Mouse (Mus musculus): ENCODE results near the gene Ackr1.
"Not testable (repeated sequence)": the region's sequence is repeated elsewhere in the genome, so short reads cannot be mapped to it uniquely, and the experiment has no call there.

Ackr1 gene

GRCm38 (mm10) chr1:173323839-173324585 is 9.5 kb downstream of the Ackr1 start:
- CTCF ChIA-PET: interaction anchor here (0.5 to 1.8 kb wide), 20 partner anchors 10 to 795 kb away, joined by 3 to 16 read pairs (median 4); no protein-coding TSS in a partner anchor
- POLR2A ChIA-PET: interaction anchor here in 1 of 4 experiments (0.6 kb wide), 1 partner anchor 378 kb away, joined by 6 read pairs; no protein-coding TSS in a partner anchor

- ChIA-PET CTCF (no interaction called here), POLR2A (no interaction called here)
Observed at GRCm38 (mm10) chr1:173322249-173322627, 11.3 kb downstream of the Ackr1 start.

GRCm38 (mm10) chr1:173321593-173322248 is 11.8 kb downstream of the Ackr1 start:
- ChIA-PET POLR2A (no interaction called here), CTCF (interaction anchor here in 2 of 4 experiments (0.7 to 1.1 kb wide), 3 partner anchors 18 to 283 kb away, joined by 3 to 4 read pairs (median 3); no protein-coding TSS in a partner anchor)

GRCm38 (mm10) chr1:173317925-173318477 is 15.5 kb downstream of the Ackr1 start:
- POLR2A ChIA-PET: no interaction called here

GRCm38 (mm10) chr1:173315725-173316124 is 17.8 kb downstream of the Ackr1 start:
- ChIA-PET POLR2A (no interaction called here), CTCF (no interaction called here)

More at GRCm38 (mm10) chr1:173317925-173318477, 15.5 kb downstream of the Ackr1 start:
- CTCF ChIA-PET: no interaction called here

GRCm38 (mm10) chr1:173313535-173314050 is 20.0 kb downstream of the Ackr1 start:
- POLR2A ChIA-PET: not testable (repeated sequence)
- CTCF ChIA-PET: interaction anchor here in 1 of 4 experiments (0.8 kb wide), 1 partner anchor 10 kb away, joined by 4 read pairs; no protein-coding TSS in a partner anchor

- CTCF ChIA-PET, POLR2A ChIA-PET: not testable (repeated sequence)
Observed at GRCm38 (mm10) chr1:173302795-173303194, 30.8 kb downstream of the Ackr1 start.
